Mouse (Mus musculus): Measurements from ENCODE around the gene Smad3. TPM values are rescaled to one million over a fixed set of nuclear protein-coding genes. Genes with fewer than 3 reads are reported as not detected.

Smad3 gene
- total and polyA plus RNA-seq, 3 experiments, result 0.81 to 1.5 (median 1.2) TPM

GRCm38 (mm10) chr9:63657167-63657566 is 100.6 kb downstream of the Smad3 start:
- dilution Hi-C loops (cut with MboI; ENCODE audit: extremely low pct_ligation_motif_present, extremely low pct_unique_long_range_greater_than_20kb, low sequenced_read_pairs), result no loop called here
- Histone ChIP-seq H3K9me3 (replicated peaks; ENCODE audit: low read length) (no peaks in the 10 kb centered on the region), H3K27me3 (replicated peaks) (no peaks in the 10 kb centered on the region), H3K4me2 (ENCODE audit: insufficient read depth, low read depth, poor library complexity, severe bottlenecking) (no peak overlapping the region), H3K9ac (ENCODE audit: insufficient read depth, low read depth) (no peak overlapping the region), H3K79me2 (replicated peaks; ENCODE audit: control insufficient read depth, extremely low read depth, insufficient read depth, poor library complexity, severe bottlenecking) (no peaks in the 10 kb centered on the region), H3K27ac (ENCODE audit: insufficient read depth, low read depth) (no peak overlapping the region), H3K4me1 (ENCODE audit: control insufficient read depth in 1 of 2, insufficient read depth in 2 of 2) (peaks cover 9 to 29% of the 10 kb centered on the region in 2 experiments), H3K4me3 (replicated peaks in 1 of 3; ENCODE audit: low read depth in 2 of 3, low read length in 2 of 3, poor library complexity in 1 of 3) (no peak overlapping the region), H3K36me3 (replicated peaks in 1 of 2; ENCODE audit: control insufficient read depth in 1 of 2, insufficient read depth in 1 of 2, low read length in 1 of 2) (peaks cover 0 to 2% of the 10 kb centered on the region in 2 experiments)
- TF ChIP-seq MXI1 (IDR thresholded peaks at IDR 0.05; ENCODE audit: low read depth, low read length), result no peak
- no peak for TF ChIP-seq ZC3H11A (IDR thresholded peaks at IDR 0.05; ENCODE audit: low read depth, low read length)
- TF ChIP-seq TBP (conservative IDR thresholded peaks at IDR 0.05; ENCODE audit: low read depth, low read length), result no peak
- no peak for TF ChIP-seq ZMIZ1 (IDR thresholded peaks at IDR 0.05; ENCODE audit: low read depth, low read length)
- TF ChIP-seq E2F4 (IDR thresholded peaks at IDR 0.05; ENCODE audit: insufficient replicate concordance, low read depth, low read length), result no peak
- TF ChIP-seq RCOR1 (conservative IDR thresholded peaks at IDR 0.05; ENCODE audit: low read depth, low read length), result no peak
- TF ChIP-seq UBTF (IDR thresholded peaks at IDR 0.05; ENCODE audit: low read depth, low read length), result no peak
- no peak for TF ChIP-seq MAFK (IDR thresholded peaks at IDR 0.05; ENCODE audit: insufficient replicate concordance, low read length)
- no peak for TF ChIP-seq PAX5 (IDR thresholded peaks at IDR 0.05; ENCODE audit: low read length)
- no peak for TF ChIP-seq BHLHE40 (IDR thresholded peaks at IDR 0.05; ENCODE audit: low read depth, low read length)
- no peak for TF ChIP-seq HCFC1 (IDR thresholded peaks at IDR 0.05; ENCODE audit: low read depth, low read length)
- no peak for TF ChIP-seq USF2 (conservative IDR thresholded peaks at IDR 0.05; ENCODE audit: low read depth, low read length)
- TF ChIP-seq RAD21 (IDR thresholded peaks at IDR 0.05; ENCODE audit: low read depth, low read length), result no peak
- TF ChIP-seq ELF1 (IDR thresholded peaks at IDR 0.05; ENCODE audit: low read depth, low read length), result no peak
- TF ChIP-seq KAT2A (IDR thresholded peaks at IDR 0.05; ENCODE audit: insufficient replicate concordance, low read length), result no peak
- in situ Hi-C loops (cut with MboI; ENCODE audit: low pct_ligation_motif_present, low pct_unique_long_range_greater_than_20kb, low sequenced_read_pairs), result no loop called here
- DNase-seq (ENCODE audit: extremely low read depth), result no peak

GRCm38 (mm10) chr9:63655092-63655491 is 102.7 kb downstream of the Smad3 start:
- Histone ChIP-seq H3K4me3 (replicated peaks in 1 of 3; ENCODE audit: low read depth in 2 of 3, low read length in 2 of 3, poor library complexity in 1 of 3) (no peak overlapping the region), H3K36me3 (replicated peaks in 1 of 2; ENCODE audit: control insufficient read depth in 1 of 2, insufficient read depth in 1 of 2, low read length in 1 of 2) (peaks cover 0 to 3% of the 10 kb centered on the region in 2 experiments)
- in situ Hi-C loops (cut with MboI; ENCODE audit: low pct_ligation_motif_present, low pct_unique_long_range_greater_than_20kb, low sequenced_read_pairs), result no loop called here

More at GRCm38 (mm10) chr9:63655092-63655491, 102.7 kb downstream of the Smad3 start:
- H3K27ac ChIP-seq (ENCODE audit: insufficient read depth, low read depth), result no peak overlapping the region
- H3K9me3 ChIP-seq (replicated peaks; ENCODE audit: low read length), result no peaks in the 10 kb centered on the region
- no peak for TF ChIP-seq TBP (conservative IDR thresholded peaks at IDR 0.05; ENCODE audit: low read depth, low read length)
- TF ChIP-seq NELFE (IDR thresholded peaks at IDR 0.05; ENCODE audit: low read depth, low read length), result no peak
- no peak for TF ChIP-seq RCOR1 (conservative IDR thresholded peaks at IDR 0.05; ENCODE audit: low read depth, low read length)
- no peak for TF ChIP-seq USF2 (conservative IDR thresholded peaks at IDR 0.05; ENCODE audit: low read depth, low read length)
- TF ChIP-seq ZNF384 (IDR thresholded peaks at IDR 0.05; ENCODE audit: low read depth, low read length), result no peak
- no peak for TF ChIP-seq JUND (conservative IDR thresholded peaks at IDR 0.05; ENCODE audit: low read depth, low read length)
- TF ChIP-seq CTCF (conservative IDR thresholded peaks at IDR 0.05 in 1 of 2, IDR thresholded peaks at IDR 0.05 in 1 of 2; ENCODE audit: low read depth in 2 of 2, low read length in 2 of 2), result no peak
- no peak for TF ChIP-seq ZC3H11A (IDR thresholded peaks at IDR 0.05; ENCODE audit: low read depth, low read length)
- TF ChIP-seq MAFK (IDR thresholded peaks at IDR 0.05; ENCODE audit: insufficient replicate concordance, low read length), result peak; percentile 98
- peaks cover 9 to 29% of the 10 kb centered on the region in 2 experiments for H3K4me1 ChIP-seq (ENCODE audit: control insufficient read depth in 1 of 2, insufficient read depth in 2 of 2)
- H3K9ac ChIP-seq (ENCODE audit: insufficient read depth, low read depth), result no peak overlapping the region
- H3K27me3 ChIP-seq (replicated peaks), result no peaks in the 10 kb centered on the region
- no peak overlapping the region for H3K4me2 ChIP-seq (ENCODE audit: insufficient read depth, low read depth, poor library complexity, severe bottlenecking)
- peak; percentile 12 for DNase-seq (ENCODE audit: extremely low read depth)
- dilution Hi-C loops (cut with MboI; ENCODE audit: extremely low pct_ligation_motif_present, extremely low pct_unique_long_range_greater_than_20kb, low sequenced_read_pairs), result no loop called here
- no peaks in the 10 kb centered on the region for H3K79me2 ChIP-seq (replicated peaks; ENCODE audit: control insufficient read depth, extremely low read depth, insufficient read depth, poor library complexity, severe bottlenecking)

Data from CH12.LX (cell line).